Mouse (Mus musculus) frontal cortex, adult (tissue): Measurements from ENCODE around the gene Ankfn1.
A peak's percentile ranks its signal among the peaks of the same experiment; 100 is the strongest.

Experiments
- ATAC-seq: cut with Nextera tagmentation; 2 replicates; pipeline ENCODE4 v1.9.2; 2017; ENCODE audit warnings: mild to moderate bottlenecking, moderate library complexity, mixed read lengths; ENCODE audit not compliant: low TSS enrichment

Ankfn1 gene

GRCm38 (mm10) chr11:89465381-89465780 is 312.1 kb downstream of the Ankfn1 start:
- no peak for ATAC-seq

GRCm38 (mm10) chr11:89462216-89462615 is 315.2 kb downstream of the Ankfn1 start:
- ATAC-seq: no peak

- ATAC-seq: no peak
Observed at GRCm38 (mm10) chr11:89459437-89459836, 318.0 kb downstream of the Ankfn1 start.

- ATAC-seq: no peak
Observed at GRCm38 (mm10) chr11:89455647-89456231, 321.7 kb downstream of the Ankfn1 start.

DNA sequence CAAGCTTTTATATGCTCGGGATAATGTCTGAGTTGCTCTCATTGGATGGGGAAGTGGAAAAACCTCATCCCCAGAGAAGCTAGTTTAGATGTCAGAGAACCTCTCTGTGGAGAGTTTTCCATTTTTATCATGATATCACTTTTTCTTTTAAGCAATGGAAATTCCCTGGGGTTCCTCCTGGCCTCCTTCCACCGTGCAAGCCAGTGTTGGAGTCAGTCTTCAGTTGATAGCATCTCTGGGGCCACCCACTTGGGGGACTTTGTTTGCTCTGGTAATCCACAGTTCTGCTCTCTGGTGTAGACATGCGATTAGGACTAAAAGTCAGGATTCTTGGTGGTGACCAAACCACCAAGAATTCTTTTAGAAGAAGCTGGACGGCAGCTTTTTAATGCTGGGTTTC is 322.8 kb downstream of the Ankfn1 start:
- ATAC-seq: no peak

- ATAC-seq: peak; percentile 64
Observed at GRCm38 (mm10) chr11:89452862-89453261, 324.6 kb downstream of the Ankfn1 start.

DNA sequence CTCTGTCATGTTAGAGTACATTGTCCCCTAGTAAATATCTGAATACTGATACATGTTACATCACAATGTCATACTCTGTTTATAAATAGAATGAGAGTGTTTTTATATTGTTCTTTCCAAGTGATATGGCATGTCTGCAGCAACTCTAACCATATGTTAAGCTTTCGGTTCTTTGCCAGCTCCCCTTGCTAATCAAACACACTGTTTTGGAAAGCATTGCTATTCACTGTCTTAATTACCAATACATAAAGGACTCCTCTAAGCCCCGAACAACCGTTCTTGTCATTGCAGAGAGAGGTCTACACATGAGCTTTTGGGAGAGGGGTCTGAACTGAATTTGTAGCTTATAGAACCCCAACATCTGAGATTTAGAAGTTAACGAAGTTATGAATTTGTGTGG is 327.0 kb downstream of the Ankfn1 start:
- ATAC-seq: no peak

GRCm38 (mm10) chr11:89448986-89449385 is 328.5 kb downstream of the Ankfn1 start:
- ATAC-seq: no peak

GRCm38 (mm10) chr11:89447477-89447876 is 330.0 kb downstream of the Ankfn1 start:
- ATAC-seq: no peak

GRCm38 (mm10) chr11:89440566-89440965 is 336.9 kb downstream of the Ankfn1 start:
- ATAC-seq: no peak

- no peak; the same call in 1 of the 2 replicates for ATAC-seq
Observed at GRCm38 (mm10) chr11:89424358-89424757, 353.1 kb downstream of the Ankfn1 start.

DNA sequence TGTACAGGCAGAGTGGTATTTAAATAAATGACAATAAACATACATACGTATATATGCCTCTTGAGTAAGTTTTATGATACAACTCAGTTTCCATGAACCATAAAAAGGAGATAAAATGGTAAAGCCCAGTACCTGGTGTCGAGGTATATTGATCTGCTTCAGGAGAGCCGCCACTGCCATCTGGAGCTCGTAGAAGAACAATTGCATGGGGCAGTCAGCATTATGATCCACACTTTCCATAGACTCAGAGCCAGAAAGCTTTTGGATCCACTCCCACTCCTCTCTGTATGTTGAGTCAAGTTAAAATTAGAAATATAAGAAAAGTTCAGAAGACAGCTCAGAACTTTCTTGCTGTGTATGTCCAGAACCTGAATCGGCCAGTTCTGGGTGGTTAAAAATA is 354.8 kb downstream of the Ankfn1 start:
- ATAC-seq: no peak

DNA sequence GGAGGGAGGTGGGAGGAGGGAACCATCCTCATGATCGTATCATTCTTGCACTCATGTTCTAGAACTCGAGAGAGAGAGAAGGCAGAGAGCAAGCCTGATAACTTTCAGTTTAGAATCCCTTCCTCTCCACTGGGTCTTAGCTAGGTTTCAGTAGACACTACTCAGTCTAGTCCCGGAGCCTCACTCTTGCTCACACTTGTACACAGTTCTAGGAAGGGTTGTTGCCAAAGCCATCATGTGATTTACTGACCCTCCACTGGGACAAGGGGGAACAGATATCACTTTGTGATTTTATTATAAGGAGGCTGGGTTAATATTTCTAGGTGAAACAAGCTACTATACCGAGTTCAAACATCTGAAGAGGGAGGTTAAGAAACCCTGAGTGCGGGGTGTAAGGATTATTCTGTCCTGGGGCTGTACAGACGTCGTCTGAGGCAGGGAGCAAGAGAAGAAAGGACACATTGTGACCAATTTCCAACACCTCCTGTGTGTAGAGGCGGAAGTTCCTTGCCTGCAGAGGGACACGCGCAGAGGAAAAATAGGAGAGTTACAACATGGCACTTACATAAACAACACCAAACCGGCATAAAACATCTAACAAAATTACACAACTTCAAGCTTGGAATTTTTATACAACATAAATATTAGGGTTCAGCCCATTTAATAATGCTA is 356.6 kb downstream of the Ankfn1 start:
- ATAC-seq: no peak

DNA sequence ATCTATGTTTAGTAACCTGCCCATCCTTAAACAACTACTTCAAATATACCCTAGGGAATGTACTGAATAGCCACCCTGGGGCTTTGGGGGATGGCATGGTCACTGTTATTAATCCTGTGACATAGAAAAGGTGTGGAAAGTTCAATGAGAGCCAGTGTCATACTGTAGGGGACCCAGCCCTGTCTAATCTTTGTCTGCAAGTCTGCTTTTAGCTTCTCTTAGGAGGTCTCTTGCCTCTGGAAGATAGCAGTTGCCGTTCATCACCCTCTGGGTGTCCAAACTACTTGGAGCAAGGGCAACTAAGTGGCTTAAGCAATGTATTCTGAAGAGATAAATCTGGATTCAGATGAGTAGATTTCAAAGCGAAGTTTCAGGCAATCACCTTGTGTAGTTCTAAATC is 357.6 kb downstream of the Ankfn1 start:
- ATAC-seq: no peak

DNA sequence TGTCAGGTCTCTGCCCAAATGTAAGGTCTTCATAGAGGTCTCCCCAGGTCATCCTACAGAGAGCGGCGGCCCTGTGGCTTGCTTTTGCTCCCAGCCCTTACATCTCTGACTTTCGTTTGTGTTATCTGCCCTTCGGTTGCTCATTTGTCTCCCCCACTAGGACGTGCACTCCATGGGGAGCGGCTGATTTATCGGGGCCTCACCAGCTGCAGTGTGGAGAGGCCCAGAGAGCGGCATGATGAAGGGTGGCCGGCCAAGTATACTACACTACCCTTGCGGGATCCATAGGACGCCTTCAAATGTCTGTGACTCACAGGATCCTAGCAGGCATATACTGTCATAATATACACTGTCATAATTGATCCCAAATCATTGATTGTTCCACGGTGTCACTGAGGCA is 358.8 kb downstream of the Ankfn1 start:
- no peak for ATAC-seq

DNA sequence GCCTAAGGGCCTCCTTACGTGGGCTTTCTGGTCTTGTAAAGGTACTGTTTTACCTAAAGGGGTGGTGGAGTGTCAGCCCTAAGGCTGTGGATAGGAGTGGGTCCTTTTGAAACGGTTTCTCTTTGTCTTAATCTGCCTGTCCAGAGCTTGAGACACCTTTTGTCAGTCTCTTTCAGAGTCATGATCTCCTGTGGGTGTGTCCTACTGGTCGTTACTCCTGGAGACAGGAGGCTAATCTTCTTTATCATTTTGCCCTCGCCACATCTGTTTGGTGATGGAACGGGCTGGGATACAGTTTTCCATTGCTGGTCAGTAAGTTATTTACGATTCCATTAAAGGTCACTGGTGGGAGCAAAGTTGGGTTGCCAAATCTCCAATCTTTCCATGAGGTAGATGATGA is 360.7 kb downstream of the Ankfn1 start:
- no peak for ATAC-seq

GRCm38 (mm10) chr11:89408774-89409173 is 368.7 kb downstream of the Ankfn1 start:
- no peak for ATAC-seq

GRCm38 (mm10) chr11:89404489-89404888 is 373.0 kb downstream of the Ankfn1 start:
- no peak for ATAC-seq

- ATAC-seq: no peak
Observed at GRCm38 (mm10) chr11:89403436-89403835, 374.0 kb downstream of the Ankfn1 start.

- ATAC-seq: no peak
Observed at GRCm38 (mm10) chr11:89388851-89389250, 388.6 kb downstream of the Ankfn1 start.

DNA sequence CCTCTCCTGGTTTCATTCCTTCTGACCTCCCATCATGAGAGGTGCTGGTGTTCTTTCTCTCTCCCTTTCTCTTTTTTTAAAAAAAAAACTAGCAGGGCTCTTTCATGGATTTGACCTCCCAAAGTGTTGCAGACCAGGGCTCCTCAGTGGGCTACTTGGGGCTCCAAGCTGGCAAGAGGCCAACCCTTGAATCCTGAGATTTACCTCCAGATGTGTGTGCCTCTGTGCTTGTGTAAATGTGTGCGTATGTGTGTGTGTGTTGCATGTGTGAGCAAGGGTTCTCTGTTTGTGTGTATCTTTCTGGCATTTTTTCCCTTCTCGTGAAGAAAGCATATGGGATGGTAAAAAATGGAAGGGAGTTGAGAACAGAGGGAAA is 394.8 kb downstream of the Ankfn1 start:
- ATAC-seq: no peak

DNA sequence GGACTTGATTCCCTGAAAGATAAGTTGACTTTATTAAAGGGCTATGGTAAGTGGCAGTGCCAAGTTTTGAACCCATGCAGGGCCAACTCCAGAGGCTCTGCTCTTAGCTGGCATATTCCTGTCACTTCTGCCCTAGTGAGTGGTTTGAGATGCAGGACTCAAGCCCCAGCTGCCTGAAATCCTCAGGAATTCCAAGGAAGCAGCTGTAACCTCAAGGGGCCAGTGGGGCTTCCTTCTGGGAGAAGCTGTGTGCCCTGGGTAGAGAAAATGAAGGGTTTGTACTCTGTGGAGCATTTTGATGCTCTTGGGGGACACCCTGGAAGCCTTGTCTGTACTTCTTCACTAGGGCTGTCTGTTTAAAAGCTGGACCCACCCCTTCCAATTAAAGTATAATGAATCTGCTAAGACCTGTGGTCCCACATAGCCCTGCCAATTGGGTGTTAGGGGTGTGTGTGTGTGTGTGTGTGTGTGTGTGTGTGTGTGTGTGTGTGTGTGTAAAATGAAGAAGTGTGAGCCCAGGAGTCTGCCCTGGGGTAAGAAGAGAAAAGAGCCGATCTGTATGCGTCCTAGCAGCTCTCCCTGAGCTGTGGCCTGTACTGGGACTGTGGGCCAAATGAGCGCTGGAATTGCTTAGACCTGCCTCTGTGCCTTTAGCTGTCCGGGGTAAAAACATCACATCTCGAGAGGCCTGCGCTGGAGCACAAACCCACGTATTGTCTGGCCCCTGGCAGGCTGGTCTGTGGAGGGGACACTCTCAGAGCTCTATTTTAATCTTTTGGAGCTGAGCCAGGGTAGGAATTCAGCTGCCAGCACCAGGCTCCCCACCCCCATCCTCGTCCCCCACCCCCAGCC is 395.4 kb downstream of the Ankfn1 start:
- ATAC-seq: no peak

GRCm38 (mm10) chr11:89370941-89371340 is 406.5 kb downstream of the Ankfn1 start:
- ATAC-seq: no peak
